Mouse (Mus musculus) spleen, adult 2 months (tissue): ENCODE measurements around the gene Acadsb.

Experiments
- CTCF ChIP-seq: fragments of 200-500 bp; IDR thresholded peaks from 2 replicates; pipeline ENCODE4 v1.5.1; 2011; ENCODE audit warnings: mild to moderate bottlenecking, inconsistent platforms; ENCODE audit not compliant: insufficient read depth, insufficient read length, insufficient replicate concordance; ENCODE audit errors: extremely low read depth
- POLR2A ChIP-seq: fragments of 200-500 bp; IDR thresholded peaks from 2 replicates; pipeline ENCODE4 v1.6.1; 2011; ENCODE audit warnings: low read depth, low read length, inconsistent platforms

DNA sequence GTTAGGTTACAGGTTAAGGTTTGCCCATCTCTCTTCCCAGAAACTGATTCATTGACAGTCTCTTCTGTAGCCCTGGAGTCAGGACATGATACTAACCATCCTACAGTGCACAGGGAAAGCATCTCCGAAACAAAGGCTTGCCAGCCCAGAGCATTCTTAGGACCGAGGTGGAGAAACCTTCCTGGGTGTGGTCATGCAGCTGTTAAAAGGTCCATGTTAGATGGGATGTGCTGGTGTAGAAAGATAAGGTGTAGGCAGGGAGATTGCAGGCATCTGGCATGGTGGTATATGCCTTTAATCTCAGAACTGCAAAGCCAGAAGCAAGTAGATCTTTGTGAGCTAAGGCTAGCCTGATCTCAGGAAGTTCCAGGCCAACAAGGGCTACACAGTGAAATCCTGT lies 14.5 kb downstream of the Acadsb start:
- no peak for TF ChIP-seq CTCF
- TF ChIP-seq POLR2A, result no peak
